Mouse (Mus musculus): ENCODE data around the gene Cmya5. TPM values are rescaled to one million over a fixed set of nuclear protein-coding genes. Genes with fewer than 3 reads are reported as not detected.
"Not testable (repeated sequence)": the region's sequence is repeated elsewhere in the genome, so short reads cannot be mapped to it uniquely, and the experiment has no call there.

The Cmya5 gene
- total RNA-seq (2021) = 0.52 TPM in 2 replicates
- long read RNA-seq = 0 reads

GRCm38 (mm10) chr13:93144336-93145167 is at the start of gene Cmya5:
Gene Cmya5 (minus strand): TSS chr13:93144724.
- peak; percentile 89 for DNase-seq

GRCm38 (mm10) chr13:93192646-93193026 is 48.1 kb upstream of the Cmya5 start:
- DNase-seq = no peak

GRCm38 (mm10) chr13:93191831-93192645 is 47.5 kb upstream of the Cmya5 start, which contains the start of gene Tent2:
Gene Tent2 (minus strand): TSS chr13:93192385.
- DNase-seq = peak; percentile 93

DNA sequence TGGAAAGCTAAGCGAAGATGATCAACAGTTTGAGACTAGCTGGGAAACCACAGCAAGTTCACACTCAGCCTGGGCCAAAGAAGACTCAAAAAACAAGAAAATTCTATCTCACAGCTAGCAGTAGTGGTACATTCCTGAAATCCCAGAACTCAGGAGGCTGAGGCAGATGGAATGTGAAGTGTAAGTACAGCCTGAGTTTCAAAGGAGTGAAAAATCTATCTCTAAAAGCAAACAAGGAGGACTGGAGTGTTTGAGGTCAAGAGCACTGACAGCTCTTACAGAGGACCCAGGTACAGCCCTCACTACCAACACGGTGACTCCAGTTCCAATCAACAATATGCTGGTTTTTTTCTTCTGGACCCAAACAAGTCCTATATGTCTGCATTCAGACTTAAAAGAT is 44.9 kb upstream of the Cmya5 start:
- no peak for DNase-seq

DNA sequence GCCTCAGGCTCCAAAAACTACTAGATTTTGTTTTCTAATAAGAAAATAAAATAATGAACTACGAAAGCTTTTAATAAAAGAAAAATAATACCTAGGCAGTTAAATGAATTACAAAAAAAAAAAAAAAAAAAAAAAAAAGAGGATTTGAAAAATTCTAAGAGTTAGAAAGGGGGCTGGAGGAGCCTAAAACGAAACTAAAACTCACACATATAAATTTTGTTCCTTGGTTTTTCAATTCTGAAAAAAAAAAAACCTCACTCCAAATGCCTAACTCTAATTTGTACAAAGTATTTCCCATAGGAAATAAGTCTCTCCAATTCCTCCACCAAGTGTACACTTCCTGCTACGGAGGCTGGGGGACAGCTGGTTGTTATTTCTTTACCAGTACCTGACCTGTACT is 44.2 kb upstream of the Cmya5 start:
- no peak for DNase-seq

GRCm38 (mm10) chr13:93187792-93188191 is 43.3 kb upstream of the Cmya5 start:
- DNase-seq = not testable (repeated sequence)

DNA sequence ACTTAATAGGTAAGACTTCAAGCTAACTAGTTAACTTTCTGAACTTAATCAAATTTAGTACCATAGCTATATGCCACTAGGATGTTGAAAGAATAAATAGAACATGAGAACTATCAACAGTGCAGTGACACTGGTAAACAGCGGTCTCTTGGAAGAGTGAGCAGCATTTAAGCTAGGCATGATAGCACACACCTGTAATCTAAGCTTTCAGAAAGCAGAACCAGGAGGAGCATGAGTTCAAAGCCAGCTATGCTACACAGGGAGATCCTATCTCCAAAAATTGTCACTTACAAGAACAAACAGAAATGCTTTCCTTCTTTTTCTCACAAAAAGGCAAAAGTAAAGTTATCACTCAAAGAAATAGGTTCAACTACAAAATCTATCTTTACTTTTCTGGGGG is 35.8 kb upstream of the Cmya5 start:
- DNase-seq = no peak

GRCm38 (mm10) chr13:93179522-93179921 is 35.0 kb upstream of the Cmya5 start:
- no peak for DNase-seq

DNA sequence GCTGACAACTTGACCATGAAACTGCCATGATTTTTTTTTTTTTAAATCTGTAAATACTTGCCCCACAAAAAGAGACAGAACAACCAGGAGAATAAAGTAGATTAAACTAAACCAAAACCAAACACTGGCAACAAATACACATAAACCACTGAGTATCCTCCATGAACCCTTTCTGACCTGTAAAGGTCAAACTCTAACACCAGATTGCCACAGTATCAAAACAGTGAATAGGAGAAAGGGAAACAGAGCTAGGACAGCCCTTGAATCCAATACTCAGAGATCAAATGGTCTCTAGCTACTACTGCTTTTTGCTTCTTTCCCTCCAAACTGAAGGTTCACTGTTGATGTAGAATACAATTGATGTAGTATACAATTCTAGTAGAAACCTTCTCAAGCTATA is 33.0 kb upstream of the Cmya5 start:
- DNase-seq = no peak

DNA sequence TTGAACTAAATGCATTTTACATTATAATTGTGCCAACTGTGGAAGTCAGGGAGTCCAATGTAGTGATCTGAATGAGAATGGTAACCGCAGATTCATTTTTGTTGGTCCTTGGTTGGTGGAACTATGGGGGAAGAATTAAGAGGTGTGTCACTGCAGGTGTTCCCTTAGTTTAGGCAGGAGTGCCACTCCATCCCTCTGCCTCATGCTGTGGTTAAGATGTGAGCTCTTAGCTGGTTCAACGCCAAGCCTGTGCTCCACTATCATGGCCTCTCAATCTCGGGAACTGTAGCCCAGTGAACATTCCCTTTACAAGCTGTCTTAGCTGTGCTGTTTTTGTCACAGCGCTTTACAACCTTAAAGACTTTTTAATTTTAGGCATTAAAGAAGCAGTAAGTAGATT is 18.8 kb upstream of the Cmya5 start:
- no peak for DNase-seq

- DNase-seq = peak; percentile 15
These were observed 17.9 kb upstream of the Cmya5 start for GRCm38 (mm10) chr13:93162456-93162855.

DNA sequence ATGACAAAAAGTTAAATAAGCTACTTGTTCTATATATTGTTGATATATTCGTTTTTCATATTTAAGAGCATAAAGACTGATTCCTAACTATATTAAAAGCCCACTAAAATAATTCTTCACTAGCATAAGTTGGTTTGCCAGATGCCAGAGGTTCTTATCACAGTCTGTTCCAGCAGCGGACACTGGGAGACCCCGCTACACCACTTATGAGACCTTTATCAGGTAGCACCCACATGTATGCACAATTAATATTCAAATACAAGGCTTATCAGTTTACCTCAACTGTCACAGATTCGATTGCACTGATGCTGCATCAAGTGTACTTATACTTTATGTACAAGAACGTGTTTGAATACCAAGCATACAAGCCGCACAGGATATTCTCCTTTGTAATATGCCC is 13.7 kb upstream of the Cmya5 start:
- no peak for DNase-seq

DNA sequence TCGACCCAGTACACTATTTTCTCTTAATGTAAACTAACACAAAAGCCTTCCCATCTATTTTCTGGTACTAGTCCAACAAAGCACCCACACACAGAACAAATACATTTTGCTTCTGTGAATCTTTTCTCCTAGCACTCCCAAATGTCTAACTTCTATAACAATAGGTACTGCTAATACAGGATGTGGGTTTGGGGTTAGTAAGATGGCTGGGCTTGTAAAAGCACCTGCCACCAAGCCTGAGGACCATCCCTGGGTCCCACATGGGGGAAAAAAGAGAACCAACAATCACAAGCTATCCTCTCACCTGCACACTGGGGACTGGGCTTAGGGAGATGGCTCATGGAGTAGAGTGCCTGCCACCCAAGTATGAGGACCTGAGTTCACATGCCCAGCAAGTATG is 8.8 kb upstream of the Cmya5 start:
- DNase-seq = no peak

DNA sequence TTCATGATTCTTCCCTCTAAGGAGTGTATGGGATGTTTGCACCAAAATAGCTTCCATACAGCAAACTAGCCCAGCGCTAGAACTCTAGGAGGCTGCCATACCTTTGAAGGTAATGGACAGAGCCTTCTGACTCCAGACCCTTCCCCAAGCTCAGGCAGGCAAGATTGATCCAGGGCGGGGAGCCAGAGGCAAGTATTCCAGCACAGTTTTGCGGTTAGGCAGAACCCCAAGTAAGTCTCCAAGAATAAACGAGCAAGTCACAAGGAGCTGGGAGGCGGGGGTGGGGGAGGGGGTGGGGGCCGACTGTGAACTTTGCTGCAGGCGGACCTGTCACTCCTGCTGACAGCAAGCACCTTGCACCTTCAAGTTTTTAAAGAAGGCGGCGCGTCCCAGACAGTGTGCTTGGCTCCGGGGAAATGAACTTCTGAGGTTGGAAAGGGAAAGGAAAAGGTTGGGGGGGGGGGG is 673 bp downstream of the Cmya5 start:
- DNase-seq = no peak

DNA sequence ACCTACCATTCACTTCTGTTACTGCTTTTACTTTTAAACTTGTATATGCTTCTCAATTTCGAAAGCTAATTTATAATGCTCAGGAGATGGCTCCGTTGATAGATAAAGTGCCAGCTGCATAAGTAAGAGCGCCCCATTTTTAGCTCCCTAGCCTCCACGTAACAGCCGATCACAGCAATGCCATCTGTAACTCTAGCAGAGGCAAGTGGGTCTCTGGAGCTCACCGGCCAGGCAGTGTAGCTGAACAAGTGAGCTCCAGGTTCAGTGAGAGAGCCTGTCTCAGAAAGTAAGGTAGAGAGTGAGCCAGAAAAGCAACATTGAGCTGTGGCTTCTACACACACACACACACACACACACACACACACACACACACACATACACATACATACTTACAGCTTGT is 3.3 kb downstream of the Cmya5 start:
- DNase-seq = no peak

DNA sequence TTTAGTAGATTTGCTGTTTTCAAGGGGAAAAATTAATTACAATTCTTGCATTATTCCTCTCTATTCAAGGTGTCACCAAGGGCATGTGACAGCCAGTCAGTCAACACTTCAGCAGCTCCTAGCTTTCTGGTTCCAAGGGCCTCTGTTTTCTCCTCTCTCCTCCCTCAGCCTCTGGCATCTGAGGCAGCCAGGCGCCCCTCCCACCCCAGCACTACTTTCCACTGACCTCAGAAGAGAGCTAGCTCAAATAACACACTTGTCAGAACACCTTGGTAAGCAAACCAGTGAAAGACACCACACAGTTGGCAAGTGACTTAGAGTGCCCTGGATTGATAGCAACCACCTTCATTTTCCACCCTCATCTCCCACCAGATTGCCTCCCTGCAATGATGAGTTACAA is 6.5 kb downstream of the Cmya5 start:
- no peak for DNase-seq

GRCm38 (mm10) chr13:93137098-93137497 is 7.4 kb downstream of the Cmya5 start:
- no peak for DNase-seq

GRCm38 (mm10) chr13:93136251-93136650 is 8.3 kb downstream of the Cmya5 start:
- DNase-seq = no peak

- DNase-seq = no peak
These were observed 9.0 kb downstream of the Cmya5 start for GRCm38 (mm10) chr13:93135501-93135900.

DNA sequence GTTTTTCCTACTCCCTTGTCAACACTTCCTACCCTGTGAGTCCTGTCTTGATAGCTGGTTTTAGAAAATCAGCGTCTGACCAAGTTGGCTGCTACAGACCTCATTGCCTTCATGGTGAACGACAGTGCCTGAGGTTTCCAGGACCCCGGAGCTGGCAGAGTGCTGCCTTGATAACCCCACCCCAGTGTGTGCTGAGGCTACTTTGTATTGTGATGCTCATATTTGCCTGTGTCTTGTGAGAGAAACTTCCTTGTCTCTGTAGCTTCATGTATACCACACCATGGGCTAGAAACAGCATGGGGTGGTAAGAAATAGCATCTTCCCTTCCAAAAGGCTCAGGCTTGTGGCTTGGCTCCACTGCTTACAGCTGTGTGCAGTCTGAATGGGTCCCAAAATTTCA is 13.8 kb downstream of the Cmya5 start:
- DNase-seq = no peak

GRCm38 (mm10) chr13:93128961-93129360 is 15.6 kb downstream of the Cmya5 start:
- no peak for DNase-seq

- DNase-seq = no peak
These were observed 16.2 kb downstream of the Cmya5 start for GRCm38 (mm10) chr13:93128111-93128860.

DNA sequence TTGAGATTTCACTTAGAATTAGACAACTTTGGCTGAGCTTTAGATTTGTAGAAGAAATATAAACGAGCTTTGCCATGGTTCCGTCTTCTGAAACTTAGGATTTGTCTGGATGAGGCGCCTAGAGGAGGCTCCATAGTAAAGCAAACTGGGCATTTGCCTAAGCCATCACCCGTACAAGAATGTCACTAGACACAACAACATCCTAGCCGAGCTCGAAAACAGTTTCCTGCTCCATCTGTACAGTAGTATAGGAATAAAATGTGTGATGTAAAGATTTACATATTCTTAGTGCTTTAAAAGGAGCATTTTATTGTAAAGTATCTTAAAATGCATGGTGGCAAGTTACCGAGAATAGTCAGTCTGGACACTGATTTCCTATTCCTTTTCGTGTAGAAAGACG is 22.2 kb downstream of the Cmya5 start:
- DNase-seq = no peak

All from adrenal gland, postnatal 25 days (tissue).